Mouse (Mus musculus) lung, postnatal 14 days (tissue): ENCODE results near the gene Nectin2.

ENCODE experiments used
- DNase-seq: peaks from one replicate; pipeline ENCODE4 v3.0.0; 2021

Nectin2 gene

DNA sequence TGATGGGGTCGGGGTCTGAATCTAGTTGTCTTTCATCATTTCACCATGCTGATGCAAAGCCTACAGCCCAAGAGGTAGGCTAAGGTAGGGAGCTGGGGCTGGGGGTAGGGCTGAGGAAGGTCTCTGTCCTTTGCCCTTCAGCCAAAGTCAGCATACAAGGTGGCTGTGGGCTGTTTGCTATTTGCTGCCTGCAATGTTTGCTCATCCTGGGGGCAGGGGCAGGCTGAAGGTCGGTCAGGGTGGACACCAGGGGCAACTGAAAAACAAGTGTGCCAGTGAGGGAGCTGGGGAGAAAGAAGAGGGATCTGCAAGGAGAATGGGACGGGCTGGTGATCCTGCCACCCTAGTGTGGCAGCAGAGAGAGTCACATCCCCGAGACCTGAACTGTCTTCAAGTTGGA is 64.9 kb downstream of the Nectin2 start:
- no peak for DNase-seq

DNA sequence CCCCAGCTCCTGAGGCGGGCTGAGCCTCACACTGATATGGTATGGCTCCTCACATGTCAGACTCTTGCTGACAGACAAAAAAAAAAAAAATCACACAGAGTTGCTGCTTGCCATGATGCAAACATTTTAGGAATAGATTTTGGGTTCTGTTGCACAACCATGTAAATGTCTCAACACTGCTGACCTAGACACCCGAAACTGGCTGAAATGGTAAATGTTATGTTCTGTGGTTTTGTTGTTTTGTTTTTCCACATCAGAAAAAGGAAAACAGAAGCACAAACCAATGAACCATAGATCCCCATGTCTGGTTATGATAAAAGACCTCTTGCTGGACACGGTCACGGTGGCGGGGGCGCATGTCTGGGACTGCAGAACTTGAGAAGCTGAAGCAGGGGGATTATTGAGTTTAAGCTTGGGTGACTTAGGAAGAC is 66.5 kb downstream of the Nectin2 start:
- DNase-seq = no peak

DNA sequence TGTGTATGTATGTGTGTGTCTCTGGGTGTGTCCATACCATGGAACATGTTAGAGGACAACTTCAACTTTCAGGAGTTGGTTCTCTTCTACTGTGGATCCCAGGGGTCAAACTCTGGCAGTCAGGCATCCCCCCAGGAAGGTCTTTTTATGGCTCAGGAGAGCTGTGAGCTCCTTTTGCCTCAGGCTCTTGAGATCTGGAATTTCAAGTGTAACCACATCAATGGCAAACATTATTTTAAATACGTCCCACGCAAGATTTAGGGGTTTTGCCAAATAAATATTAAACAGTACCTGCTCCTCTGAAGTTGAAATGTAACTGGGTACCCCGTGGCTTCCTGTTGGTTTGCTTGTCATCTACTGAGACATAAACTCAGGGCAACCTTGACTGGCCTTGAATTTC is 67.3 kb downstream of the Nectin2 start:
- no peak for DNase-seq

DNA sequence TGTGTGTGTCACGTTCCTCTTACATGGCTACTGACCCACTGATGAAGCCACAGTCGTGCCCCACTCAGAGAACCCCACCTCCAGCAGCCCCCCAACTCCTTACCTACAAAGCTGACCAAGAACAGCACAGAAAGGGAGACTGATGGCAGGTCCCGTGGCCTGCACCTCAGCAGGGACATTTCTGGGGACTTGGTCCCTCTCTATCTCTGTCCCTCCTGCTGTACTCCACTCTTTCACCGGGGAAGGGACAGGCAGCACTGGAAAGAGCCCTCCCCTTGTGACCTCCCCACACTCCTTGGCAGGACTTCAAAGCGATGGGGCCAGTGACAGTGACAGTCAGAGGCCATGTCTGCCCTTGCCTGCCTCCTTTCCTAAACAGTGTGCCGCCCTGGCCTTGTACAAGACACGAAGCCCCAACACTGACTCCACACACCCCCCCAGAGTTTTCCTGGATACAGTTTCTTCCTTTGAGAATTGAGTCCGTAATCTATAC is 69.0 kb downstream of the Nectin2 start, which contains the start of the genes Gm44805 and Apoc4:
Gene Gm44805, minus strand, starts transcription at position 222 of the 493 bp plus-strand sequence.
Gene Apoc4, minus strand, starts transcription at position 278 of the 493 bp plus-strand sequence.
- DNase-seq = no peak

DNA sequence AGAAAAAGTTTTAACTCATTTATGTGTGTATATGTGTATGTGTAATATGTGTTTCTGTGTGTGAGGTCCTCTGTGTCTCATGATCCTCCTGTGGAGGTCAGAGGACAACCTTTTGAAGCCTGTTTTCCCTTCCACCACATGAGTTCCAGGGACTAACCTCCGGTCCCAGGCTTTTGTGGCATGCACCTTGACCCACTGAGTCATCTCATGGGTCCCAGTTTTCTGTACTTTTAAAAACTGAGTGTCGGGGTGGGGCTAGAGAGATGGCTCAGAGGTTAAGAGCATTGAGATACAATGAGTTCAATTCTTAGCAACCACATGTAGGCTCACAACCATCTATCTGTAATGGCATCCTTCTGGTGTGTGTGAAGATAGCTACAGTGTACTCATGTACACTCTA is 69.6 kb downstream of the Nectin2 start:
- no peak for DNase-seq

DNA sequence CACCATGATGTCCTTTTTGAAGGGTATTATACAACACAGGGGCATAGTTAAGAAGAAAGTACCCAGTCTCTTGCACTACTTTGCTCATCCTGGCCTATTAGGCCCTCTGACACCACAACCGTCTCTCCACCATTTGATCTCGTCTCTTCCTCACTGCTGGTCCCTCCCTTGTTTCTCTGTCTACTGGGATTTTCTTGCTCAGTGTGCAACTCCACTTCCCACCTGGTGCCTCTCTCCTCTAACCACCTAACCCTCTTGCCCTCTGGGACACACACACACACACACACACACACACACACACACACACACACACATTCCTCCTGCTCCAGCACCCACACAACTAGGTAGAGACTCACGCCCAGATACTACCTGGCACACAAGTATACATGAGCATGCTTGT is 71.4 kb downstream of the Nectin2 start:
- no peak for DNase-seq

DNA sequence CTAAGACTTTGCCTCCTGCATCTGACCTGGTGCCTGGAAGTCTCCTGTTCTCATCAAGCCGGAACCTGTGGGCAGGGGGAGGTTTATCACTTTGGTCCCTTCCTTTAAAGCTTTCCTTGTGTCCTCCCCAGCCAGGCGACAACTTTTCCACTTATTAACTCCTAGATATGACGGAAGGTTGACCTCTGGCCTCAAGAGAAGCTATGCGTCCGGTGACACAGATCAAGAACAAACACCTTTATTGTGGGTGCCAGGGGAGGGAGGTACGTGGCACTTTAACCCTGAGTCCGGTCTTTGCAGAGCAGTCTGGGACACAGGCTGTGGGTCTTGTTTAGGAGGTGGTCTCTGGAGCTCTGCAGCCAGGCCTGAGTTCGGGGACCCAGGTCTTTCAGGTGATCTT is 72.4 kb downstream of the Nectin2 start, which contains the start of gene Apoc2:
Gene Apoc2, minus strand, starts transcription at position 70 of the 400 bp plus-strand sequence.
- DNase-seq = no peak

DNA sequence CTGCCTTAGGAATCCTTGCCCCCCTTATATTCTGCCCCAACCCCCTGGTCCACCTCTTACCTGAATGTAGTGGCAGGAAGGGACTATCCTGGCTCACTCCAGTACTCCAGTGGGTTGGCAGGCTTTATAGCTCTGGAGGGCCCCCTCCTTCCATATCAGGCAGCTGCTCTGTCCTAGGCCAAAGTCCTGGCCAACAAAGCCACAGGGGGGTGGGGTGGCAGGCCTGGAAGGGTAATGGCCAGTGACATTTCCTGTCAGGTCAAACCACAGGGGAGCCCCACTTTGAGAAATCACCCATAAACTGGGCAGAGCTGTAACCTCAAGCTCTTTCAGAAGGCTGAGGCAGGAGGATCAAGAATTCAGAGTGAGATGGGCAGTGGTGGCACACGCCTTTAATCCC is 73.6 kb downstream of the Nectin2 start:
- DNase-seq = no peak

DNA sequence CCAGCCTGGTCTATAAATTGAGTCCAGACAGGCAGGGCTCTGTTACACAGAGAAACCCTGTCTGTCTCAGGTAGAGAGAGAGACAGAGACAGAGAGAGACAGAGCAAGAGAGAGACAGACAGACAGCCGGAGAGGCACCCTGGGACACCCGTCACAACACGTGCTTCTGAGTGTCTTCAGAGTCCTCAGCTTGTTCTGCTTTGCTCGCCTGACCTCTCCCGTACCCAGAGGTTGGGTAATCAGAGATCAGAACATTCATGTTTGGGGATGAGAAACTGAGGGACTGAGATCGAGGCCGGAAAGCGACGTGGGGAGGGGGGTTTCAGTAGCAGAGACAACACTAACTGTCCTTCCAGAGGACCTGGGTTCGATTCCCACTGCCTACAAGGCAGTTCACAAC is 74.5 kb downstream of the Nectin2 start:
- DNase-seq = no peak

DNA sequence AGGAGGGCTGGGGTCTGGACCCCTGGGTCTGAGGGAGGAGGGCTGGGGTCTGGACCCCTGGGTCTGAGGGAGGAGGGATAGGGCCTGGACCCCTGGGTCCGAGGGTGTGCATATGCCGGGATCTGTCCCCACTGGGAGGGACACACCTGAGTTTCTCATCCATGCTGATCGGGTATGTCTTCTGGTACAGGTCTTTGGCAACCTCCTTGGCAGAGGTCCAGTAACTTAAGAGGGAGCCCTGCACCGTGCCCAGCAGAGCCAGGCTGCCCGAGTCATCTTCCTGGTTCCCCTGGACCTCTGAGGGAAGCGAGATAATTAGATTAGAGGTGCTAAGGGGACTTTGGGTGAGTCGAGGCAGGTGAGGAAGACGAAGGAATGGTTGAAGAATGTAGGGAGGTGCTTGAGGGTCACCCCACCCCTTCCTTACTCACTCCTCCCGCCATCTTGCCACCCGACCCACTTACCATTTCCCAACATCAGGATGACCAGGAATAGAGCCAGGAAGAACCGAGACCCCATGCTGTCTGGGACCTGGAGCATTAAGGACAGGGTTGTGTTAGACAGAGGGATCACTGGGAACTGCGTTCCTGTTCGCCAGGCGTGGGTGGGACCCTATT is 77.1 kb downstream of the Nectin2 start:
- no peak for DNase-seq

DNA sequence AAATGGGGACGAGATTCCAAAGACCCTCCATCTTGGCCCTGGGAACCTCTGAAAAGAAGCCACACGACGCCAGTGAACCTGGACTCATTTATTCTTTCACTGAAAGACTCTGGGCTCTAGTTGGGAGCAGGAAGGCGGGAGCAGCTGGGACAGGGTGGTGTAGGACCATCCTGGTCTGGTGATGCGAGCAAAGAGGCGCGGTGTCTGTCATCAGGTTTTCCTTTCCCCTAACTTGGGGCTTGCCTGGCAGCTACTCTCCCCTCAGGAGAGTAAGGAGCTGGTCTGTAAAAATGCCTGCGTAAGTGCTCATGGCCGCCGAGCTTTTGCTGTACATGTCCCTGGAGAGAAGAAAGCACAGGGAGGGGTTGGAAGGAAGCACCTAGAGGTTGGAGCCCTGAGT is 78.8 kb downstream of the Nectin2 start:
- DNase-seq = no peak

DNA sequence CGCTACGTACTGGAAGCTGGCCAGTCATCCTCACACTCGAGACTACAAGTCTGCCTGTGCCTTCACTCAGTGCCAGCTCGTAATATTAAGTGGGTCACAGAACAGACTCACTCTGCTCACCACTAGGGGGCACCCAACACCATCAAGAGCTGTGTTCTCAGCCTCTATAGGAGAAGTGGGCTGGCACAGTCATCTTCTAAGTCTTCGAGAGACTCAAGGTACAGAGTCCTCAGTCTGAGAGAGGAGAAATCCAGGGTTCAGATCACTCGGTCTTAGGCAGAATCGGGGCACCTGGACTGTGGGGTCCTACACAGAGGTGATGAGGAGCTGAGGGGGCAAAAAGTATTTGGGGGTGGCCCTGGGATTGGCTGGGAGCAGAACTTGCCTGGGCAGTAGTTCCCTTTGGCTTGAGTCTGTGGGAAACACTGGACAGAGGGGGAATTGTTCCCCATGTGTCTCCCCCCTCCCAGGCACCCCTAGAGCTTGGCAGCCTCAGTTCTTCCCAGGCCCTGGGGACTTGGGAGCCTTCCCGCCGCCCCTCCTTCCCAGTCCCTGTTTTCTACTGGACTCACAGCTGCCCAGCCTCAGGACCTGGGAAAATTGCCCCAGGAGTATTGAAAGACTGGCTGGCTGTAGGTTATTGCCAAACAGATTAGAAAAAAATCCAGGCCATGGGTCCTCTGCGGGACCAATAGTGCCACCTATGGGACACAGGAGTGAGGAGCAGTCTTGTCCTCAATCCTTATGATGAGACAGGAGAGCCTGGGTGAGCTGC is 81.1 kb downstream of the Nectin2 start:
- DNase-seq = peak; percentile 97

DNA sequence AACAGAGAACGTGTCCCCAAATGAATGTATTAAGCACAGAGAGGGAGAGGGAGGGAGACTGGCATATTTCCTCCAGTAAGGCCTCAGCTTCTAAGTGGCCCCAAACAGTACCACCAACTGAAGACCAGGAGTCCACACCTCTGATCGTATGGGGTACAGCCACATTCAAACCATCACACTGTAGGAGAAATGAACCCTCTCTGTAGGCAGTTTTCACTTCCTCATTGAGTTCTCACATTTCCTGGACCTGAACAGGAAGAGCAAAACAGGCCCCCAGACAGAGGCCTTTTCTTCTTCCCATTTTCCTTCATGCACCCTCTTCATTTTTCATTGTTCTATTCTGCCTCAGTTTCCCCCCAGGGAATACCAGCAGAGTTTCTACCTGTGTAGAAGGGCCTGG is 82.8 kb downstream of the Nectin2 start:
- no peak for DNase-seq

DNA sequence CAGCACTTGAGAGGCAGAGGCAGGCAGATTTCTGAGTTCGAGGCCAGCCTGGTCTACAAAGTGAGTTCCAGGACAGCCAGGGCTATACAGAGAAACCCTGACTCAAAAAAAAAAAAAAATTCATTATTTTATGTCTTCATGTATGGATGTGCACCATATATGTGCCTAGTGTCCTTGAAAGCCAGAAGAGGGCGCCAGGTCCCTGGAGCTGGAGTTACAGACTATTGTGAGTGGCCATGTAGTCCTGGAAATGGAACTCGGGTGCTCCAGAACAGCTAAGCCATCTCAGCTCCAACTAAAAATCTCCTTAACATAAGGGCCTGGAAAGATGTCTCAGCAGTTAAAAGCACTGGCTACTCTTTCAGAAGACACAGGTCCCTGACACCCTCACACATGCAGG is 83.5 kb downstream of the Nectin2 start:
- no peak for DNase-seq
